Mouse (Mus musculus) natural killer cell, adult 2 months (primary cell): ENCODE data around the gene Smurf1.
A peak's percentile ranks its signal among the peaks of the same experiment; 100 is the strongest.

Experiments used
- DNase-seq, 2 experiments: peaks; one replicate each; pipeline ENCODE4 v3.0.0; 2022; ENCODE audit warnings: low spot score in 2 of 2

Gene Smurf1

GRCm38 (mm10) chr5:144870782-144871181 lies 94.9 kb downstream of the Smurf1 start:
- DNase-seq = no peak

DNA sequence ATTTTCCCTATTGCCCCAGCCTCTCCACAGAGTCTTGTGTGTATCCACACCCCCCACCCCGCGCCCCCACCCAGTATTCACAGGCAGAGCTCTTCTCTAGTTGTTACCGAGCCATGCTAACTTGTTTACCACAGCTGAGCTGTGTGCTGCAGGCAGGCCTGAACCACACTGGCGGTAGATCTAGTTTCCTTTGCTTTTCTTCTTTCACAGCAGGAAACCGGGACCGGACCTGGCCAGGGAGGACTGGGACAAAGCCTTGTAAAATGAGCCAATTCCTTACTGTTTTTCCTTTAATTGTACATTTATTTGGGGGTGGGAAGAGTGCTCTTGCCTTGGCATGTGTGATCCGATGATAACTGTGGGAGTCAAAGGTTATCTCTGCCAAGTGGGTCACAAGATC lies 96.2 kb downstream of the Smurf1 start:
- no peak for DNase-seq

DNA sequence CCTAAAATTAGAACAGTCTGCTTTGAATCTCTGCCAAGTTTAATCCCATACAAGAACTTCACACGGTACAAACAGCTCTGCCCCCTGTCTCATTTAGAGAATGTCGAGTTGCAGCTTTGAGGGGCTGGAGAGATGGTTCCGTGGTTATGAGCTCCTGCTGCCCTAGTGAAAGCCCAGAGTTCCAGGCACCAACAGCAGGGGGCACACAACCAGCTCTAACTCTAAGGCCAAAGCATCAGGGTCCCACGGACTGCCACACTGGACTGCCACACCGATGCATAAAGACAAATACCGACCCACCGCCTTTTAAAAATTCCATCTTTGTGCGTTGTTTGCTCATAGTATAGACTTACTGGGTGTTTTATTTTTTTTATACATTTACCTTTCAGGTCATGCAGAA lies 98.7 kb downstream of the Smurf1 start:
- DNase-seq = no peak

DNA sequence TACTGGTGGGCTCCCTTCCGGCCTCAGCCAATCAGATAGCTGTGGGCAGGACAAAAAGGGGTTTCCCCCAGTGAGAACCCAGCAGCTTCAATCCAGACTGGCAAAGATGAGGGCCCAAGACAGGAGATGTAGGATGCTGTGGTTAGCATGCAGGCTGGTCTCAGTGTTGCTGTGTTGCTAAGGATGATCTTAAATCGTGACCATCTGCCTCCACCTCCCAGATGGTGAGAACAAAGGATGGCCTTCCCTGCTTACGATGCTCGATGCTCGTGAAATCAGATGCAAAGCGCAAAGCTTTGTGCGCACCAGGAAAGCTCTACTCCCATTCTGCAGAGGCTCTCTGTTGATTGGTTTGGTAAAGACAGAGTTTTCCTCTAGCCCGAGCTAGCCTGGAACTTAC lies 104.7 kb downstream of the Smurf1 start:
- DNase-seq = no peak

- no peak for DNase-seq
Observed at GRCm38 (mm10) chr5:144859284-144859683, 106.4 kb downstream of the Smurf1 start.

- DNase-seq = no peak
Observed at GRCm38 (mm10) chr5:144858527-144858926, 107.1 kb downstream of the Smurf1 start.

DNA sequence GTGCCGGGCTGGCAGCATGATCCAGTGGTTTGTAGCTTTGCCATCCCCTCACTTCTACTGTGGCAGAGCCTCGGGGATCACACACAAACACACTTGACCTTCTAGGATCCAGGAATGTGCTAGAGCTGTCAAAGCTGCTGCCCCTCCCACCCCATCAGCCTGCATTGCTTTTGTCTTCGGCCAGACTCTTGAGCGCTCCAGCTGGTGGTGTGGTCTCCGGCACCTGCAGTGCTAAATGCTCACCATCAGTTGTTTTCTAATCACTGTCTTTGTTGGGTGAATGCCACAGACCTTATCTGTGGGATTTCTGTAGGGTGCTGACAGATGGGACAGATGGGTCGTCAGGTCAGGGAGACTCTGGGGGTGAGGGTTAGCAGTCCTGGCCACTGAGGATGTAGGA lies 109.7 kb downstream of the Smurf1 start:
- no peak for DNase-seq

DNA sequence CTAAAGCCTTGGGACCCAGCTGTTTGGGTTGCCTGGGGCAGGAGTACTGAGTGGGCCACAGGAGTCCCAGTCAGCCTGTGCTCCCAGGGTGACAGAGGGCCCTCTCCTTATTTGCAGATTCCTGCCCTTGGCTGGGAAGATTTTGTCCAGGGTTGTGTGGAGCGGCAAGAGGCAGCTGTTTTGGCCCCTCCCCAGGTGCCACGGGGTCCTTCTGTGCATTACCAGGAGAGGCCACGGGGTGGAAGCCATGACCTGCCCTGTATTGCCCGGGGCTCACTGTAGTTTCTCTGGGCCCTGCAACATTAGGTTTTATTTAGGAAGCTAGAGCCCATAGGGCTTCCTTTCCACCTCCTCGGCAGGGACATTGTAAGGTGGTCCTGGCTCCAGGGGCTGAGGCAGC lies 111.7 kb downstream of the Smurf1 start:
- DNase-seq = no peak

- no peak for DNase-seq
Observed at GRCm38 (mm10) chr5:144851820-144852219, 113.8 kb downstream of the Smurf1 start.

DNA sequence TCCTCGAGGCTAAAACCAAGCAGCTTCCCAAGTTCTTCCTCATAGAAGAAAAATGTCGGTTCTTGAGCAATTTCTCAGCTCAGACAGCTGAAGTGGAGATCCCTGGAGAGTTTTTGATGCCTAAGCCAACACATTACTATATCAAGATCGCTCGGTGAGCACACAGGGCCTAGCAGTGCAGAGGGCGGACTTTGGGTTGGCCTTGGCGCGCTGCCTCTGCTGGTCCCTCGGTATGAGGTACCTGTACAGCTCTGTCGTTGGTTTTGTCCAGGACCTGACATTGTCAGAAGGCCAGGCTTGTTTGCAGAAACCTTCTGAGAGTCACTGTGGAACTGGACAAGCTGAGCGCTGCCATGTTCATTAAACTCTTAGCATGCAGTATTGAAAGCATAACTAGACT lies 115.7 kb downstream of the Smurf1 start:
- DNase-seq = no peak

- DNase-seq = no peak
Observed at GRCm38 (mm10) chr5:144848735-144849134, 116.9 kb downstream of the Smurf1 start.

- no peak for DNase-seq
Observed at GRCm38 (mm10) chr5:144845352-144845751, 120.3 kb downstream of the Smurf1 start.

- peak; percentile 1 to 6 for DNase-seq
Observed at GRCm38 (mm10) chr5:144836100-144836499, 129.5 kb downstream of the Smurf1 start.

GRCm38 (mm10) chr5:144831840-144832469 lies 133.7 kb downstream of the Smurf1 start:
- DNase-seq = no peak

DNA sequence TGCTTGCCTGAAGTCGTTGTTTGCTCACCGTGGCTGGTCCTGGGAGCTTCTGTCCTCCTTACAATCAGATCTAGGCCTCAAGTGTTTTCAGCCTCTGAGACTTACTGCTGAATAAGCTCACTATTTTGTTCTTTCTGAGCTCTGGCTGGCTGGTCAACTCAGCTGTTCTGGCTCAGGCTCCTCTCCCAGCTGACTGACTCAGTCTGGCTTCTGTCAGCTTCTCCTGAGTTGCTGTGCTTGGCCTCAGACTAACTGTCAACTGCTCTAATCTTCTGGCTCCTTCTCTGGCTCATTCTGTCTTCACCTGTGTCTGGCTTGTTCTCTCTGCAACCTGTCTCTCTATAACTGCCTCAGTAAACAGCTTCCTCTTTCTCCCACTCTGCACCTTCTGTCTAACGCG lies 136.0 kb downstream of the Smurf1 start:
- no peak for DNase-seq

DNA sequence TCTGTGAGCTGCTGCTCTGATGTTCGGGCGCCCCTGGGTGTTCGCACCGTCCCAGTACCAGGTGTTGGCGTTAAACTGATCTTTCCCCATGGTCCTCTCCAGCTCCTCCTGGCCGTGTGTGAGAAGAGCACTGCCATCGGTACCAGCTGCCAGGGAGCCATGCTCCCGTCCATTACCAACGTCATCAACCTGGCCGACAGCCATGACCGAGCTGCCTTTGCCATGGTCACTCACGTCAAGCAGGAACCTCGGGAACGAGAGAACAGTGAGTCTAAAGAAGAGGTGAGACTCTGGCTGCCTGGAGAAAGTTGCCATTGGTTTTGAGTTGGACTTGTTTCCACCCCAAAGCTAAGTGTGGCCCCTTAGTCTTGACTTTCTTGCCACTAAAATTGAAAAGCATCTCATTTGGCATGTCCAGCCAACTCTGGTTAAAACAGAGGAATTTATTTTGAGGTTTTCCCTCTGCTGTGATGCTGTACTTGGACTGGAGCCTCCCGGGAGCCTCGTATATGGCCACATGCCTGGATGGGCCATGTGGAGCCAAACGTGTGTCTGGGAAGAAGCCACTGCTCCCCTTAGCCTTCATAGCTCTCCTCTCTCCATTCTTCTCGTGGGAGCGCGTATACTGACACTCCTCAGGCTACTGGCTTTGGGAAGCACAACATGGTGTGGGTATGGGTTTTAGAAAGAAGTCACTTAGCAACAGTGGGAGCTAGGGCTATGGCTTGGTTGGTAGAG lies 137.1 kb downstream of the Smurf1 start:
- DNase-seq = no peak
